Mouse (Mus musculus) left cerebral cortex, adult 2 months (tissue): ENCODE results near the gene Prm1. TPM values are rescaled to one million over a fixed set of nuclear protein-coding genes. Genes with fewer than 3 reads are reported as not detected.
"Not testable (repeated sequence)": the region's sequence is repeated elsewhere in the genome, so short reads cannot be mapped to it uniquely, and the experiment has no call there.

Experiments
- DNase-seq, 2 experiments: peaks; one replicate each; pipeline ENCODE4 v3.0.0; 2021 to 2022; ENCODE audit warnings: low spot score in 2 of 2, mixed read lengths in 1 of 2; ENCODE audit errors: extremely low spot score in 1 of 2
- H3K27ac ChIP-seq: fragments of 200-600 bp; 2 replicates; pipeline ENCODE4 v1.8.1; 2022
- H3K4me3 ChIP-seq: fragments of 200-600 bp; 2 replicates; pipeline ENCODE4 v1.8.1; 2022
- CTCF ChIP-seq: fragments of 200-600 bp; IDR thresholded peaks from 2 replicates; pipeline ENCODE4 v1.8.1; 2022; ENCODE audit warnings: antibody characterized with exemption, mild to moderate bottlenecking, moderate library complexity
- intact Hi-C: fragments of 180-260 bp; cut with DNase I; formaldehyde crosslinking; loops from one replicate; pipeline ENCODE4 v1.15.1; 2025
- total RNA-seq, 2 experiments: library from RNA; stranded (reverse); gene quantifications; 2 replicates each; pipeline ENCODE4 v1.2.3; 2021

The Prm1 gene
- total RNA-seq, 2 experiments from 2014 or later = not detected

DNA sequence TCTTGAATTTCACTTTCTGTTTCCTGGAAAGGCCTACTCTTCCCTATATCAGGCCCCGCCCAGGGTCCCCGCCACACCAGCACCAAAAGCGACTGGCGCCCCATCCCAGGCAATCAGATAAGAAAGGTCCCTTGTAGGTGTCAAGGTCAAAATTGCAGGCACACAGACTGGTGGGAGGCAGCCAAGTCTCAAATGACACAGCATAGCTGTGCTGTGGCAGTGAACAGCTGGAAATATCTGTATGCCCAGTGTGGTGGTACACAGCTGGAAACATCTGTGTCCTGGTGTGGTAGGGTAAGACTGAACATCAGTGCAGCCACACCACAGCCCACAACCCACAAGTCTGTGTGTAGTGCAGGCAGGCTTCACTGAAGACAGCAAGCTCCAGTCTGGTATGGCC lies 9.2 kb upstream of the Prm1 start:
- Histone ChIP-seq H3K27ac (no peak overlapping the region), H3K4me3 (no peak overlapping the region)
- TF ChIP-seq CTCF = no peak
- DNase-seq = no peak
- intact Hi-C loops = no loop called here

- DNase-seq = no peak
- TF ChIP-seq CTCF = no peak
- Histone ChIP-seq H3K4me3 (no peak overlapping the region), H3K27ac (no peak overlapping the region)
- intact Hi-C loops = no loop called here
Observed at GRCm38 (mm10) chr16:10813726-10814125, 8.1 kb upstream of the Prm1 start.

- Histone ChIP-seq H3K27ac (no peak within 1 kb of the TSS), H3K4me3 (no peak within 1 kb of the TSS)
- no peak for TF ChIP-seq CTCF
- no peak for DNase-seq
- intact Hi-C loops = no loop called here
Observed at GRCm38 (mm10) chr16:10812865-10813371, 7.3 kb upstream of the Prm1 start, which contains the start of gene Gm11172. Gene Gm11172 (plus strand): TSS chr16:10812915.

DNA sequence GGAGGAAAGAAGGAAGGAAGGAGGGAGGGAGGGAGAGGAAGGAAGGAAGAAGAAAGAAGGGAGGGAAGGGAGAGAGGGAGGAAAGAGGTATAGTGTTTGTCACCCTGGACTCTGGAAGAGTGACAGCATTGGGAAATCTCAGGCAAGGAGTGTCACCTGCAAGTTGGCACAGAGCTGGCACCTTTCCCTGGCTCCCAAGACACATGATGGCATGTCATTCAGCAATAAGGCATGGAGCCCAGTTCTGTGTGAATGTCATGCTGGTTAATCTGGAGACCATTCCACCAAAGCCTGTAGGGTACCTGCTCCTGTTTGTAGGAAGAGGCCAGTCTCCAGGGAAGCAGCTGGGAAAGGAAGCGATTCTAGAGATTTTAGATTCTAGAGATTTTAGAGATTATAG lies 4.7 kb upstream of the Prm1 start:
- Histone ChIP-seq H3K27ac (no peak overlapping the region), H3K4me3 (no peak overlapping the region)
- TF ChIP-seq CTCF = no peak
- no peak for DNase-seq
- intact Hi-C loops = no loop called here

DNA sequence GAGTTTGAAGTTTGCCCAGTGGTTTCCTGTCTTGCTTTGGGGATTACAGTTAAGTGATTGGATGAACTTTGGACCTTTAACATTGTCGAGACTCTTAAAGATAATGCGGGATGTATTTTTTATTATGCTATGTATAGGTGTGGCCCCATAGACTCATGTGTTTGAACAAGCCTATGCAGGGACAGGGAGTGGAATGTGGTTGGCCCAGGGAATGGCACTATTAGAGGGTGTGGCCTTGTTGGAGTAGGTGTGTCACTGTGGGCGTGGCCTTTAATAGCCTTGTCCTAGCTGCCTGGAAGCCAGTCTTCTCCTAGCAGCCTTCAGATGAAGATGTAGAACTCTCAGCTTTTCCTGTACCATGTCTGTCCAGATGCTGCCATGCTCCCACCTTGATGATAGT lies 3.2 kb downstream of the Prm1 start:
- intact Hi-C loops, H3K27ac ChIP-seq, DNase-seq, H3K4me3 ChIP-seq: not testable (repeated sequence)

- no peak within 1 kb of the TSS for H3K27ac ChIP-seq
- intact Hi-C loops = no loop called here
- no peak for TF ChIP-seq CTCF
Observed at GRCm38 (mm10) chr16:10796034-10796433, 9.6 kb downstream of the Prm1 start, which contains the start of gene Prm2. Gene Prm2 (minus strand): TSS chr16:10796134.

DNA sequence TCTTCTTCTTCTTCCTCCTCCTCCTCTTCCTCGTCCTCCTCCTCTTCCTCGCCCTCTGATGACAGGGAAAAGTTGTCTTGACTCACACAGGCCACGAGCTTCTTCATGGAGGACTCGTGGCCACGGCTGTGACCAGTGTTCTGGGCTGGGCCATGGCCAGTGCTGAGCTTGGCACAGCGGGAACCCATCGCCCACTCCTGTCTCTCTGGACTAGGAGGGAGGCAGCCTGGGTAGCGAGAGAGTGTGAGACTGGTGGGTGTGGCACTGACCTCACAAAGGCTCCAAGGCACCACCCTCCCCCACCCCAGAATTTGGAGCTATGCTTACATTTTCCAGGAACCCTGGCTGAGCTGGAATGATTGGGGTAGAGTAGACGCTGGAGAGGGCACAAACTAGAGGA lies 14.9 kb downstream of the Prm1 start, which contains the start of gene Prm3:
TSS of gene Prm3 (minus strand) at position 213 of the 400 bp plus-strand sequence.
- TF ChIP-seq CTCF = no peak
- no peak within 1 kb of the TSS for H3K27ac ChIP-seq
- H3K4me3 ChIP-seq = no peak within 1 kb of the TSS
- intact Hi-C loops = no loop called here
- no peak for DNase-seq

More at GRCm38 (mm10) chr16:10796034-10796433, 9.6 kb downstream of the Prm1 start, which contains the start of gene Prm2:
- no peak for DNase-seq
- no peak within 1 kb of the TSS for H3K4me3 ChIP-seq

GRCm38 (mm10) chr16:10788866-10789265 lies 16.8 kb downstream of the Prm1 start:
- intact Hi-C loops = loop anchor here (5.0 kb wide), 1 partner anchor 122 kb away; no protein-coding TSS in a partner anchor
- DNase-seq = no peak
- Histone ChIP-seq H3K27ac (no peak overlapping the region), H3K4me3 (no peak overlapping the region)
- no peak for TF ChIP-seq CTCF

DNA sequence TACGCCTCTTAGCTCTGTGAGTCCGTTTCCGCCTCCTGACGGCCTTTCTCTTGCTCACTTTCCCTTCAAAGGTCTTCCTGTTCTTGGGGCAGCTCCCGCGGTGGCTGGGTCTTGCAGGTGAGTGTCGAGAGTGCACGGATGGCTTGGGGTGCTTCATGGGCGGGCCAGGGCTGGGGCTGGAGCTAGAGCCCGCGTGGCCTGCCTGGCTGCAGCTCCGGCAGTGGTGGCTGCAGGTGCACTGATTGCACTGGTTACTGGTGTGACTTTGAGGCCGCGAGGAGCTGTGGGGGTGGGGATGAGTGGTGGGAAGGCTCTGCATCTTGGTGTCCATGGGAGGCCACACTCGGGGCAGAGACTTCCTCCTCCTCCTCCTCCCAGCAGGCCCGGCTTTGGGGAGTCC lies 17.4 kb downstream of the Prm1 start, which contains the start of gene Tnp2:
TSS of gene Tnp2 (minus strand) at position 390 of the 400 bp plus-strand sequence.
- no peak for TF ChIP-seq CTCF
- Histone ChIP-seq H3K27ac (no peak within 1 kb of the TSS), H3K4me3 (no peak within 1 kb of the TSS)
- intact Hi-C loops = loop anchor here (5.0 kb wide), 1 partner anchor 121 kb away; no protein-coding TSS in a partner anchor
- no peak for DNase-seq

DNA sequence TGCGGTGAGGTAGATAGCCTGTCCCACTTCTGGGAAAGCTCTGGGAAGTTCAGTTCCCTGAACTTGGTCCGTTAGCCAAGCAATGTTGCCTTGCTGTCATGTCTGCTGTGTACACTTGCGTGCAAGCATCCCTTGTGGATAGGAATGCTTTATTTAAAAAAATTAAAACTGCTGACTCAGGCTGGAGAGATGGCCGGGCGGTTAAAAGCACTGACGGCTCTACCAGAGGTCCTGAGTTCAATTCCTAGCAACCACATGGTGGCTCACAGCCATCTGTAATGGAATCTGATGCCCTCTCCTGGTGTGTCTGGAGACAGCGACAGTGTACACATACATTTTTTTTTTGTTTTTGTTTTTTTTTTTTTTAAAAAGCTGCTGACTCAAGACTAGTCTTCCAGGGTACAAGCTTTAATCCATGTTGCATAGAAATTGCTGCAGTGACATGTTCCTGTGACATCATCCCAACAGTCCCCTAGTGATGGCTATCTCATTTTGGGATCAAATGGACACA lies 18.0 kb downstream of the Prm1 start:
- intact Hi-C loops = loop anchor here (2.0 to 5.0 kb wide), 2 partner anchors 47 to 120 kb away; partner anchors contain the start of gene Rmi2
- no peak for DNase-seq
- Histone ChIP-seq H3K27ac (no peak overlapping the region), H3K4me3 (no peak overlapping the region)
- no peak; the same call in 1 of the 2 replicates for TF ChIP-seq CTCF

- no peak overlapping the region for H3K4me3 ChIP-seq
- intact Hi-C loops = loop anchor here (1.0 to 5.0 kb wide), 3 partner anchors 48 to 220 kb away; partner anchors contain the start of gene Rmi2
- no peak for DNase-seq
- no peak for TF ChIP-seq CTCF
- H3K27ac ChIP-seq = no peak overlapping the region
Observed at GRCm38 (mm10) chr16:10786782-10787547, 18.7 kb downstream of the Prm1 start.

DNA sequence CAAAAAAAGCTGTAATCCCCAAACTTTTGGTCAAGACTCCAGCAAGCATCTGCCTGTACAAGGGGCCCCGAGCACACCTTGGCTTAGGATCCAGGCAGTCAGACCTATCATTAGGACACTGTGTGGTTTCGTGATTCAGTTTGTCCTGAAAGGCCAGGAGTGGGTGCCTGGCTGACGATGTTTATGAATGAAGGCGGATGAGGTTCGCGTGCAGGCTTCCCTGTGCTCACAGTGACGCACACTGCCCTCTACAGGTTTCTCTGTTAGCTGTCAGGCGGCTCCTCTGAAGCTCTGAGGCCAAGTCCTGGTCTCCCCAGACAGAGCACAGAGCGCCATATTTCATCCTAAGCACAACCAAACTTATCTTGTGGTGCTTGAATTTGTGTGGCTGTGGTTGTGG lies 19.4 kb downstream of the Prm1 start:
- intact Hi-C loops = loop anchor here (1.0 to 5.0 kb wide), 3 partner anchors 49 to 219 kb away; partner anchors contain the start of gene Rmi2
- Histone ChIP-seq H3K4me3 (peak overlapping the region; percentile 77), H3K27ac (peak overlapping the region; percentile 97)
- peak; percentile 87 for TF ChIP-seq CTCF
- peak; percentile 77 to 78 for DNase-seq
